Mouse (Mus musculus): ENCODE results near the gene Rest. TPM values are rescaled to one million over a fixed set of nuclear protein-coding genes. Genes with fewer than 3 reads are reported as not detected.

Rest gene
- polyA plus RNA-seq, 1 experiment from 2014 or later, result 20.4 TPM

GRCm38 (mm10) chr5:77260141-77260540 lies 5.2 kb upstream of the Rest start:
- TF ChIP-seq CTCF (IDR thresholded peaks at IDR 0.05) (no peak), EP300 (IDR thresholded peaks at IDR 0.05) (no peak)
- Histone ChIP-seq H3K4me2 (replicated peaks; ENCODE audit: low read depth, low read length) (no peak overlapping the region), H3K27ac (ENCODE audit: low read length) (no peak overlapping the region), H3K4me3 (ENCODE audit: low read depth, low read length) (no peak overlapping the region), H3K9me3 (ENCODE audit: low read length) (no peaks in the 10 kb centered on the region), H3K36me3 (ENCODE audit: insufficient read depth, low read length) (no peaks in the 10 kb centered on the region), H3K27me3 (replicated peaks; ENCODE audit: insufficient read depth, low read length) (no peaks in the 10 kb centered on the region), H3K4me1 (ENCODE audit: insufficient read depth, low read depth, low read length) (no peaks in the 10 kb centered on the region), H3K9ac (replicated peaks; ENCODE audit: low read depth) (no peak overlapping the region)
- no peak for ATAC-seq
- no peak for DNase-seq (ENCODE audit: low spot score)
- WGBS, result 37% methylated on average over 6 of the region's 6 CpGs

DNA sequence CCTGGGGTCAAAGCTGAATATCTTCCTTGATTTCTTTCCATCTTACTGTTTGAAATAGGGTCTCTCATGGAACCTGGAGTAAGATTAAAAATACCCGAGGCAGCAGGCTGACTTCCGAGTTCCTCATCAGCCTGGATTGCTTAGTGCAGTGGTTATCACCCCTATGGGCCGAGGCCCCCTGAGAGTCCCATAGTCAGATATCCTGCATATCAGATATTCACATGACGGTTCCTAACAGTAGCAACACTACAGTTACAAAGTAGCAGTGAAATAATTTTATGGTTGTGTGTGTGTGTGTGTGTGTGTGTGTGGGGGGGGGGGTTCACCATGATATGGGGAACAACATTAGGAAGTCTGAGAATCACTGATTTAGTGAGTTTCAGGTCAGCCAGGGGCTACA lies 4.2 kb upstream of the Rest start:
- H3K4me2 ChIP-seq (replicated peaks; ENCODE audit: low read depth, low read length), result no peak overlapping the region
- DNase-seq (ENCODE audit: low spot score) (no peak), ATAC-seq (no peak)
- no peaks in the 10 kb centered on the region for H3K9me3 ChIP-seq (ENCODE audit: low read length)
- no peaks in the 10 kb centered on the region for H3K36me3 ChIP-seq (ENCODE audit: insufficient read depth, low read length)
- no peak for TF ChIP-seq CTCF (IDR thresholded peaks at IDR 0.05)
- no peak for TF ChIP-seq EP300 (IDR thresholded peaks at IDR 0.05)
- no peak overlapping the region for H3K27ac ChIP-seq (ENCODE audit: low read length)
- no peaks in the 10 kb centered on the region for H3K27me3 ChIP-seq (replicated peaks; ENCODE audit: insufficient read depth, low read length)
- no peak overlapping the region for H3K9ac ChIP-seq (replicated peaks; ENCODE audit: low read depth)
- no peak overlapping the region for H3K4me3 ChIP-seq (ENCODE audit: low read depth, low read length)
- no peaks in the 10 kb centered on the region for H3K4me1 ChIP-seq (ENCODE audit: insufficient read depth, low read depth, low read length)
- 79% methylated on average over 4 of the region's 4 CpGs for WGBS

- Histone ChIP-seq H3K9me3 (ENCODE audit: low read length) (no peaks in the 10 kb centered on the region), H3K9ac (replicated peaks; ENCODE audit: low read depth) (no peak overlapping the region), H3K27me3 (replicated peaks; ENCODE audit: insufficient read depth, low read length) (no peaks in the 10 kb centered on the region), H3K4me2 (replicated peaks; ENCODE audit: low read depth, low read length) (no peak overlapping the region), H3K27ac (ENCODE audit: low read length) (no peak overlapping the region), H3K4me3 (ENCODE audit: low read depth, low read length) (no peak overlapping the region), H3K4me1 (ENCODE audit: insufficient read depth, low read depth, low read length) (no peaks in the 10 kb centered on the region; the same call in 1 of the 2 replicates), H3K36me3 (ENCODE audit: insufficient read depth, low read length) (no peaks in the 10 kb centered on the region)
- WGBS, result 85% methylated on average over 5 of the region's 5 CpGs
- DNase-seq (ENCODE audit: low spot score), result no peak
- TF ChIP-seq CTCF (IDR thresholded peaks at IDR 0.05), result no peak
- no peak for TF ChIP-seq EP300 (IDR thresholded peaks at IDR 0.05)
- no peak for ATAC-seq
These were observed 3.2 kb upstream of the Rest start for GRCm38 (mm10) chr5:77262105-77262504.

- no peaks in the 10 kb centered on the region for H3K36me3 ChIP-seq (ENCODE audit: insufficient read depth, low read length)
- under 1% methylated on average over 27 of the region's 53 CpGs for WGBS
- H3K4me3 ChIP-seq (ENCODE audit: low read depth, low read length), result peak overlapping the region; percentile 94
- peaks cover 5% of the 10 kb centered on the region; the same call in 1 of the 2 replicates for H3K4me1 ChIP-seq (ENCODE audit: insufficient read depth, low read depth, low read length)
- peak overlapping the region; percentile 82 for H3K9ac ChIP-seq (replicated peaks; ENCODE audit: low read depth)
- DNase-seq (ENCODE audit: low spot score), result peak; percentile 82
- H3K27me3 ChIP-seq (replicated peaks; ENCODE audit: insufficient read depth, low read length), result no peaks in the 10 kb centered on the region
- H3K27ac ChIP-seq (ENCODE audit: low read length), result peak overlapping the region; percentile 98
- H3K4me2 ChIP-seq (replicated peaks; ENCODE audit: low read depth, low read length), result peak overlapping the region; percentile 71
- no peaks in the 10 kb centered on the region for H3K9me3 ChIP-seq (ENCODE audit: low read length)
- TF ChIP-seq EP300 (IDR thresholded peaks at IDR 0.05) (no peak), CTCF (IDR thresholded peaks at IDR 0.05) (peak; percentile 25; the same call in 1 of the 2 replicates)
- peak; percentile 88 for ATAC-seq
These were observed 377 bp downstream of the Rest start for GRCm38 (mm10) chr5:77265671-77266065.

- Histone ChIP-seq H3K27ac (ENCODE audit: low read length) (peak overlapping the region; percentile 98), H3K4me2 (replicated peaks; ENCODE audit: low read depth, low read length) (peak overlapping the region; percentile 71), H3K27me3 (replicated peaks; ENCODE audit: insufficient read depth, low read length) (no peaks in the 10 kb centered on the region), H3K4me3 (ENCODE audit: low read depth, low read length) (peak overlapping the region; percentile 94), H3K9ac (replicated peaks; ENCODE audit: low read depth) (peak overlapping the region; percentile 82), H3K9me3 (ENCODE audit: low read length) (no peaks in the 10 kb centered on the region), H3K4me1 (ENCODE audit: insufficient read depth, low read depth, low read length) (peaks cover 5% of the 10 kb centered on the region; the same call in 1 of the 2 replicates), H3K36me3 (ENCODE audit: insufficient read depth, low read length) (peaks cover 3% of the 10 kb centered on the region; the same call in 1 of the 2 replicates)
- ATAC-seq (peak; percentile 70), DNase-seq (ENCODE audit: low spot score) (peak; percentile 65)
- no peak for TF ChIP-seq EP300 (IDR thresholded peaks at IDR 0.05)
- TF ChIP-seq CTCF (IDR thresholded peaks at IDR 0.05), result no peak
- under 1% methylated on average over 42 of the region's 87 CpGs for WGBS
These were observed 985 bp downstream of the Rest start for GRCm38 (mm10) chr5:77266066-77266885.

GRCm38 (mm10) chr5:77266886-77267401 lies 1.7 kb downstream of the Rest start:
- TF ChIP-seq CTCF (IDR thresholded peaks at IDR 0.05), result no peak
- TF ChIP-seq EP300 (IDR thresholded peaks at IDR 0.05), result no peak
- Histone ChIP-seq H3K27me3 (replicated peaks; ENCODE audit: insufficient read depth, low read length) (no peaks in the 10 kb centered on the region), H3K4me1 (ENCODE audit: insufficient read depth, low read depth, low read length) (peaks cover 5% of the 10 kb centered on the region; the same call in 1 of the 2 replicates), H3K9ac (replicated peaks; ENCODE audit: low read depth) (peak overlapping the region; percentile 82), H3K4me3 (ENCODE audit: low read depth, low read length) (peak overlapping the region; percentile 94), H3K27ac (ENCODE audit: low read length) (peak overlapping the region; percentile 98), H3K4me2 (replicated peaks; ENCODE audit: low read depth, low read length) (peak overlapping the region; percentile 71), H3K36me3 (ENCODE audit: insufficient read depth, low read length) (peaks cover 3% of the 10 kb centered on the region; the same call in 1 of the 2 replicates), H3K9me3 (ENCODE audit: low read length) (no peaks in the 10 kb centered on the region)
- WGBS, result 4% methylated on average over 11 of the region's 11 CpGs
- ATAC-seq, result no peak
- peak; percentile 51 for DNase-seq (ENCODE audit: low spot score)
